Mouse (Mus musculus): ENCODE measurements around the gene Rabggta. TPM values are rescaled to one million over a fixed set of nuclear protein-coding genes. Genes with fewer than 3 reads are reported as not detected.

The Rabggta gene
- polyA plus RNA-seq, 1 experiment from 2014 or later: 32.5 TPM

DNA sequence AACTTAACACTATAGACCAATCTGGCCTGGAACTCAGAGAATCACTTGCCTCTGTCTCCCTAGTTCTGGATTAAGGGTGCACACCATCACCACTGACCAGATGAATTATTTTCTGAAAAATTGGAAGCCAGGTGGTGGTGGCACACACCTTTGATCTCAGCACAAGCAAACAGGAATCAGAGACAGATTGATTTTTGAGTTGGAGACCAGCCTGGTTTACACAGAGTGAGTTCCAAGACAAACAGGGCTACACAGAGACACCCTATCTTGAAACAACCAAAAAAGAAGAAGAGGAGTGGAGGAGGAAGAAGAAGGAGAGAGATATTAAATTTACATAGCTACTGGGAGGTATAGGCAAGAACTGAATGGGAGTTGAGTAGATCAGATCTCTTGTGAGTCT lies 4.2 kb upstream of the Rabggta start:
- DNase-seq (ENCODE audit: low spot score) (no peak), ATAC-seq (no peak)
- H3K27me3 ChIP-seq (replicated peaks; ENCODE audit: insufficient read depth, low read length): no peaks in the 10 kb centered on the region
- TF ChIP-seq CTCF (IDR thresholded peaks at IDR 0.05) (no peak), EP300 (IDR thresholded peaks at IDR 0.05) (no peak)
- H3K36me3 ChIP-seq (ENCODE audit: insufficient read depth, low read length): no peaks in the 10 kb centered on the region
- H3K27ac ChIP-seq (ENCODE audit: low read length): no peak overlapping the region
- no peak overlapping the region for H3K4me3 ChIP-seq (ENCODE audit: low read depth, low read length)
- H3K9ac ChIP-seq (replicated peaks; ENCODE audit: low read depth): no peak overlapping the region
- no peak overlapping the region for H3K4me2 ChIP-seq (replicated peaks; ENCODE audit: low read depth, low read length)
- no peaks in the 10 kb centered on the region for H3K9me3 ChIP-seq (ENCODE audit: low read length)
- H3K4me1 ChIP-seq (ENCODE audit: insufficient read depth, low read depth, low read length): peaks cover 6% of the 10 kb centered on the region

DNA sequence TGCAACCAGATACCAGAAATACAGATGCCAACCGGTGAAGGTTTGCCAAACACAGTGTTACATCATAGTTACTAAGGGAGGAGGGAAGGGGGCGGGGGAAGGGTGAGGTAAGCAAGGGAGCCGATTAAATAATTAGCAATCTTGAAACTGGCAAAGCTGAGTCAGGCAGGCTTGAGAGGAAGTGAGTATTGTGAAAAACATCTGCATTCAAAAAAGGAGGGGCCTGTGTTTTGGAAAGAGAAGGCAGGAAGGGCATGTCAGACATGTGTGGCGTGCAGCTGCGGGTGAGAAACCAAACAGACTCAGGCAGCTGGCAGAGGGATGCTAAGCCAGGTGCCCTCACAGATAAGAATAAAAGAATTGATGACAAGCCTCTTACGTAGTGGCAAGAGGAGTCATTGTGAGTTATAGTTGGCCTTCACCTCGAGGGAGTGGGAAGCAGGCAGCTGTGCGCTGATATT lies 2.4 kb upstream of the Rabggta start:
- peak; percentile 13 for ATAC-seq

DNA sequence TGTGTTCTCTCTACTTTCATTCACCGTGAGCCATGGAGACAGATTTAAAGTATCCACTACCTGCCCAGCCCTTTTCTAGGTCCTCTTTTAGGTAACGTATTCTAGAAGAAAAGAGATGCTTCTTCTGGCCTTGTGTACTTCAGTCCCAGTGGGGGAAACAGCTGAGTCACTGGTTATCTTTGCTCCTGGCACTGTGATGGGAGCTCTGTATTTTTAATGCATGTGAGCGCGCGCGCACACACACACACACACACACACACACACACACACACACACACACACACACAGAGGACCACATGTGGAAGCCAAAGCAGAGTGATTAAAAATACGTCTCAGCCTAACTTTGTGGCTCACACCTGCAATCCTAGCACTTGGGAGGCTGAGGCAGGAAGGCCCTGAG lies 1.4 kb upstream of the Rabggta start:
- Histone ChIP-seq H3K27me3 (replicated peaks; ENCODE audit: insufficient read depth, low read length) (no peaks in the 10 kb centered on the region), H3K36me3 (ENCODE audit: insufficient read depth, low read length) (0 out of 2 replicates have a peak, but pooled peaks cover 10% of the 10 kb centered on the region), H3K4me1 (ENCODE audit: insufficient read depth, low read depth, low read length) (peaks cover 6% of the 10 kb centered on the region), H3K9me3 (ENCODE audit: low read length) (no peaks in the 10 kb centered on the region), H3K9ac (replicated peaks; ENCODE audit: low read depth) (no peak overlapping the region), H3K4me2 (replicated peaks; ENCODE audit: low read depth, low read length) (no peak overlapping the region), H3K27ac (ENCODE audit: low read length) (no peak overlapping the region), H3K4me3 (ENCODE audit: low read depth, low read length) (no peak overlapping the region)
- DNase-seq (ENCODE audit: low spot score): no peak
- TF ChIP-seq CTCF (IDR thresholded peaks at IDR 0.05) (no peak), EP300 (IDR thresholded peaks at IDR 0.05) (no peak)
- ATAC-seq: no peak
- 90% methylated on average over 7 of the region's 7 CpGs for WGBS

More for the DNA sequence above, 2.4 kb upstream of the Rabggta start:
- no peak overlapping the region for H3K9ac ChIP-seq (replicated peaks; ENCODE audit: low read depth)
- no peaks in the 10 kb centered on the region for H3K9me3 ChIP-seq (ENCODE audit: low read length)
- H3K4me3 ChIP-seq (ENCODE audit: low read depth, low read length): no peak overlapping the region
- H3K36me3 ChIP-seq (ENCODE audit: insufficient read depth, low read length): 0 out of 2 replicates have a peak, but pooled peaks cover 4% of the 10 kb centered on the region
- H3K27me3 ChIP-seq (replicated peaks; ENCODE audit: insufficient read depth, low read length): no peaks in the 10 kb centered on the region
- peaks cover 6% of the 10 kb centered on the region for H3K4me1 ChIP-seq (ENCODE audit: insufficient read depth, low read depth, low read length)
- H3K4me2 ChIP-seq (replicated peaks; ENCODE audit: low read depth, low read length): no peak overlapping the region
- peak; percentile 90 for DNase-seq (ENCODE audit: low spot score)
- H3K27ac ChIP-seq (ENCODE audit: low read length): no peak overlapping the region
- WGBS: 27% methylated on average over 8 of the region's 8 CpGs
- no peak for TF ChIP-seq CTCF (IDR thresholded peaks at IDR 0.05)
- TF ChIP-seq EP300 (IDR thresholded peaks at IDR 0.05): peak; percentile 61

DNA sequence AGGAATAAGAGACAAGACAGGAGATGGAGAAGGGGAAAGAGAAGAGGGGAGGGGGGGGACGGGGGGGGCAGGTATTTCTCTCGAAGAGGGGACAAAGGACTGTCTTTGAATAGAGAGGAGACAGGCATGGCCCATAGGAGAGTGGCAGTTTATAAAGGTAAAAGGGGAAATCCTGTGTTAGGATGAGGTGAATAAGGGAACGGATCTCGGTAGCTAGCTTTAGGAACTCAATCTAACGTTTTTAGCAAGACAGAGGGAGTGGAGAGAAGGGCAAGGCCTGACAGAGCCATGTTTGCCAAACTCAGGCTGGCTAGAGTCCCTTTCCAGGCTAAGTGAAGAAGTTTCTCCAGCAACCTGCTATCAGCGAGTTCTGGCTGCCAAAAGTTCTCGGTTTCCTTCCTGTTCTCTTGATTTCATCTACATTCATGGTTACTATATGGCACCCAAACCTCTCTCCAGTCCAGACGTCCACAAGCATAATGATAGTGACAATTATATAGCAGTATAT lies 429 bp upstream of the Rabggta start:
- DNase-seq (ENCODE audit: low spot score) (no peak), ATAC-seq (no peak)
- H3K27ac ChIP-seq (ENCODE audit: low read length): 0 out of 2 replicates have a peak overlapping the region, but pooled peaks have one; percentile 20
- no peaks in the 10 kb centered on the region for H3K27me3 ChIP-seq (replicated peaks; ENCODE audit: insufficient read depth, low read length)
- H3K4me3 ChIP-seq (ENCODE audit: low read depth, low read length): no peak overlapping the region
- no peaks in the 10 kb centered on the region for H3K9me3 ChIP-seq (ENCODE audit: low read length)
- H3K4me2 ChIP-seq (replicated peaks; ENCODE audit: low read depth, low read length): peak overlapping the region; percentile 70; the same call in 1 of the 2 replicates
- TF ChIP-seq CTCF (IDR thresholded peaks at IDR 0.05) (no peak), EP300 (IDR thresholded peaks at IDR 0.05) (no peak)
- peak overlapping the region; percentile 52; the same call in 1 of the 2 replicates for H3K9ac ChIP-seq (replicated peaks; ENCODE audit: low read depth)
- WGBS: 38% methylated on average over 8 of the region's 8 CpGs
- peaks cover 6% of the 10 kb centered on the region for H3K4me1 ChIP-seq (ENCODE audit: insufficient read depth, low read depth, low read length)
- 0 out of 2 replicates have a peak, but pooled peaks cover 13% of the 10 kb centered on the region for H3K36me3 ChIP-seq (ENCODE audit: insufficient read depth, low read length)

DNA sequence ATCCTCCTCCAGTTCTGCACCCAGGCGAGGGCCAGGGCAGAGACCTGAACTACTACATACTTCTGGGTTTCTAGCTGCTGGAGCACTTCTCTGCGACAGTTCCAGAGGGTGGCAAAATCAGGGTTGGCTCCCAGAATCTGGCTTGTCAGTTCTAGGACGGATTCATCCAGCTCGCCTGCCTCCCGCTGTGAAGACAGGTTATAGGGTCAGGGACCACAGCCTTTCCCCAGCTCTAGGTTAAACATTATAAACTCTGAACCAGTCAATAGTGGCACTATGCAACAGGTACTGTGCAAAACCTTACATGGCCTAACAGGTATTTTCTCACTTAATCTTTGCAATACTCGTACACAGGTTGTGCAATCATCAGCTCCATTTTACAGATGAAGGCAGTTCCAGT lies 987 bp downstream of the Rabggta start:
- ATAC-seq (no peak), DNase-seq (ENCODE audit: low spot score) (no peak)
- Histone ChIP-seq H3K27ac (ENCODE audit: low read length) (no peak overlapping the region), H3K9ac (replicated peaks; ENCODE audit: low read depth) (no peak overlapping the region), H3K27me3 (replicated peaks; ENCODE audit: insufficient read depth, low read length) (no peaks in the 10 kb centered on the region), H3K36me3 (ENCODE audit: insufficient read depth, low read length) (0 out of 2 replicates have a peak, but pooled peaks cover 18% of the 10 kb centered on the region), H3K4me2 (replicated peaks; ENCODE audit: low read depth, low read length) (peak overlapping the region; percentile 70), H3K4me3 (ENCODE audit: low read depth, low read length) (no peak overlapping the region), H3K9me3 (ENCODE audit: low read length) (no peaks in the 10 kb centered on the region), H3K4me1 (ENCODE audit: insufficient read depth, low read depth, low read length) (peaks cover 6% of the 10 kb centered on the region)
- 73% methylated on average over 6 of the region's 6 CpGs for WGBS
- TF ChIP-seq CTCF (IDR thresholded peaks at IDR 0.05) (no peak), EP300 (IDR thresholded peaks at IDR 0.05) (no peak)

GRCm38 (mm10) chr14:55720666-55721065 lies 1.4 kb downstream of the Rabggta start:
- H3K4me1 ChIP-seq (ENCODE audit: insufficient read depth, low read depth, low read length): peaks cover 6% of the 10 kb centered on the region
- DNase-seq (ENCODE audit: low spot score) (no peak), ATAC-seq (no peak)
- H3K27ac ChIP-seq (ENCODE audit: low read length): no peak overlapping the region
- no peak overlapping the region for H3K4me3 ChIP-seq (ENCODE audit: low read depth, low read length)
- WGBS: 90% methylated on average over 12 of the region's 12 CpGs
- no peaks in the 10 kb centered on the region for H3K9me3 ChIP-seq (ENCODE audit: low read length)
- H3K36me3 ChIP-seq (ENCODE audit: insufficient read depth, low read length): 0 out of 2 replicates have a peak, but pooled peaks cover 18% of the 10 kb centered on the region
- H3K27me3 ChIP-seq (replicated peaks; ENCODE audit: insufficient read depth, low read length): no peaks in the 10 kb centered on the region
- H3K9ac ChIP-seq (replicated peaks; ENCODE audit: low read depth): no peak overlapping the region
- TF ChIP-seq CTCF (IDR thresholded peaks at IDR 0.05) (no peak), EP300 (IDR thresholded peaks at IDR 0.05) (no peak)
- H3K4me2 ChIP-seq (replicated peaks; ENCODE audit: low read depth, low read length): no peak overlapping the region
